Comparison of ENCODE assay signal across 27 mouse cellular contexts in genomic region chr12:56824688-56825087, GRCm38 (mm10).
DNase-seq lines count a peak whose midpoint lies in the region; ATAC-seq and TF ChIP-seq lines count a peak whose summit lies in the region.
"Had no signal": no experiment of that assay in that cellular context is flagged by ENCODE, and none has a peak within 500 bp of the region (broad histone marks: within the 10 kb centered on the region; RNA-seq: fewer than 3 reads in every experiment).

No protein-coding gene starts in this region.

- H3K4me2 ChIP-seq in heart, embryonic 12.5 days: no peak overlapping the region
- peak overlapping the region; percentile 20; the same call in 1 of the 2 replicates for H3K4me2 ChIP-seq in lung, embryonic 14.5 days
- peak overlapping the region; percentile 2; the same call in 1 of the 2 replicates for H3K4me2 ChIP-seq in neural tube, embryonic 15.5 days
- H3K4me2 ChIP-seq: embryonic facial prominence, embryonic 13.5 days; heart, embryonic 13.5 days; hindbrain, embryonic 14.5 days had no signal

- peaks cover 6% of the 10 kb centered on the region; the same call in 1 of the 2 replicates for H3K4me1 ChIP-seq in heart, embryonic 12.5 days (replicated peaks)
- peaks cover 12% of the 10 kb centered on the region; the same call in 1 of the 2 replicates for H3K4me1 ChIP-seq in lung, embryonic 14.5 days (ENCODE audit: insufficient read depth)
- peaks cover 9% of the 10 kb centered on the region for H3K4me1 ChIP-seq in neural tube, embryonic 15.5 days
- H3K4me1 ChIP-seq: heart, embryonic 13.5 days had no signal

- TF ChIP-seq CTCF in lung, embryonic 14.5 days (IDR thresholded peaks at IDR 0.05; ENCODE audit: low read depth): no peak

- H3K9me3 ChIP-seq in heart, embryonic 12.5 days (replicated peaks): no peaks in the 10 kb centered on the region
- H3K9me3 ChIP-seq in lung, embryonic 14.5 days (ENCODE audit: low read depth, low read length): no peaks in the 10 kb centered on the region
- no peaks in the 10 kb centered on the region for H3K9me3 ChIP-seq in neural tube, embryonic 15.5 days (replicated peaks)
- H3K9me3 ChIP-seq: embryonic facial prominence, embryonic 13.5 days; G1E; heart, embryonic 13.5 days had no signal

- H3K27ac ChIP-seq in heart, embryonic 12.5 days (ENCODE audit: poor library complexity, severe bottlenecking): no peak overlapping the region
- H3K27ac ChIP-seq in lung, embryonic 14.5 days (ENCODE audit: low read depth): no peak overlapping the region
- no peak overlapping the region for H3K27ac ChIP-seq in neural tube, embryonic 15.5 days (replicated peaks)
- H3K27ac ChIP-seq: embryonic facial prominence, embryonic 13.5 days; gastrocnemius, adult 2 months; heart, embryonic 13.5 days; hindbrain, embryonic 14.5 days; hindbrain, postnatal 0 days had no signal

- no peak overlapping the region for H3K9ac ChIP-seq in heart, embryonic 12.5 days
- no peak overlapping the region for H3K9ac ChIP-seq in lung, embryonic 14.5 days
- no peak overlapping the region for H3K9ac ChIP-seq in neural tube, embryonic 15.5 days (replicated peaks)
- H3K9ac ChIP-seq: embryonic facial prominence, embryonic 13.5 days; forebrain, postnatal 0 days; heart, embryonic 13.5 days; hindbrain, embryonic 14.5 days had no signal

- peak; percentile 53 for DNase-seq in heart, adult 11 months
- peak; percentile 40 for DNase-seq in lung, embryonic 14.5 days
- no peak for DNase-seq in lung, postnatal 36 days
- no peak for DNase-seq in neural tube, embryonic 10.5 days (ENCODE audit: extremely low spot score, low spot score)
- DNase-seq in cerebellum, adult 18-20 months: no peak
- DNase-seq: adrenal gland, postnatal 10 days; adrenal gland, postnatal 36 days; B cell, adult 2 months; cerebellum, adult 2 months; cerebellum, adult 9-11 months; cerebellum, postnatal 25 days; forebrain, postnatal 0 days; gastrocnemius, adult 2 months; gastrocnemius, postnatal 14 days; heart, adult 18-20 months; heart, postnatal 14 days; heart, postnatal 4 days had no signal

- 38% methylated on average over 5 of the region's 5 CpGs for WGBS in heart, embryonic 12.5 days
- WGBS in lung, embryonic 14.5 days: 33% methylated on average over 5 of the region's 5 CpGs
- 68% methylated on average over 5 of the region's 5 CpGs for WGBS in neural tube, embryonic 15.5 days

- H3K4me3 ChIP-seq in heart, embryonic 12.5 days: no peak overlapping the region
- no peak overlapping the region for H3K4me3 ChIP-seq in lung, embryonic 14.5 days (ENCODE audit: low read depth, low read length)
- no peak overlapping the region for H3K4me3 ChIP-seq in neural tube, embryonic 15.5 days (replicated peaks)
- H3K4me3 ChIP-seq: embryonic facial prominence, embryonic 13.5 days; gastrocnemius, adult 2 months; heart, embryonic 13.5 days had no signal

- no peaks in the 10 kb centered on the region for H3K36me3 ChIP-seq in heart, embryonic 12.5 days
- H3K36me3 ChIP-seq in lung, embryonic 14.5 days (ENCODE audit: insufficient read depth): no peaks in the 10 kb centered on the region
- no peaks in the 10 kb centered on the region for H3K36me3 ChIP-seq in neural tube, embryonic 15.5 days
- H3K36me3 ChIP-seq: embryonic facial prominence, embryonic 13.5 days; G1E; heart, embryonic 13.5 days had no signal

- ATAC-seq in heart, embryonic 12.5 days (ENCODE audit: insufficient number of reproducible peaks, low FRiP score): no peak
- no peak; the same call in 1 of the 2 replicates for ATAC-seq in lung, embryonic 14.5 days (ENCODE audit: insufficient read depth)
- ATAC-seq in neural tube, embryonic 15.5 days (ENCODE audit: low FRiP score): no peak
- ATAC-seq: forebrain, embryonic 14.5 days; forebrain, postnatal 0 days; hindbrain, postnatal 0 days; Patski had no signal

- H3K27me3 ChIP-seq in heart, embryonic 12.5 days (replicated peaks): no peaks in the 10 kb centered on the region
- H3K27me3 ChIP-seq in lung, embryonic 14.5 days (ENCODE audit: insufficient read depth, low read length): no peaks in the 10 kb centered on the region
- peaks cover 18% of the 10 kb centered on the region for H3K27me3 ChIP-seq in neural tube, embryonic 15.5 days (replicated peaks)
- H3K27me3 ChIP-seq: CH12.LX; embryonic facial prominence, embryonic 13.5 days; heart, embryonic 13.5 days had no signal

Comparison
In these comparisons a context has a peak if more than half of its experiments do, and no peak if none do; other contexts are left out.
1. DNase-seq: peak in heart, adult 11 months (single experiment) and lung, embryonic 14.5 days (single experiment); none in lung, postnatal 36 days (single experiment), neural tube, embryonic 10.5 days (single experiment) and cerebellum, adult 18-20 months (0 of 2).